Mouse (Mus musculus) liver, adult (tissue): ENCODE measurements around the gene Zfp362.

Experiments used
- GATA4 ChIP-seq: IDR thresholded peaks from 2 replicates; pipeline ENCODE4 v1.6.1; 2014; ENCODE audit warnings: mild to moderate bottlenecking, low read length; ENCODE audit not compliant: insufficient replicate concordance

The Zfp362 gene

DNA sequence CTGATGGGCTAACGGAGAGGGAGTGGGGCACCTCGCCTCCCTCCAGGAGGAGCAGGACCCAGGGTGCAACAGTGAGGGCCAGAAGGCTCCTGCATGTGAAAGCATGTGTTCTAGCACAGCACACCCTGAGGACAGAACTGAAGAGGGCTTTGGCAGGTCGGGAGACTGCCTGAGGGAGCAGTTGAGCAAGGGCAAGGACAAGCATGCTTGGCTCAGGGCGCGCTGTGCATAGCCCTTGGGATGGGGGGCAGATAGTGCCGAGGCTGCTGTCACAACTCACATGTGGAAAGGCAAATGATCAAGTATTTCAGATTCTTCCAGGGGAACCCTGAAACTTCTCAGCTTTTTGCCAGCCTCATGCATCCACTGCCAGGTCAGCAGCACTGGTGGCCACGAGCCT, 57.5 kb downstream of the Zfp362 start:
- no peak for TF ChIP-seq GATA4

DNA sequence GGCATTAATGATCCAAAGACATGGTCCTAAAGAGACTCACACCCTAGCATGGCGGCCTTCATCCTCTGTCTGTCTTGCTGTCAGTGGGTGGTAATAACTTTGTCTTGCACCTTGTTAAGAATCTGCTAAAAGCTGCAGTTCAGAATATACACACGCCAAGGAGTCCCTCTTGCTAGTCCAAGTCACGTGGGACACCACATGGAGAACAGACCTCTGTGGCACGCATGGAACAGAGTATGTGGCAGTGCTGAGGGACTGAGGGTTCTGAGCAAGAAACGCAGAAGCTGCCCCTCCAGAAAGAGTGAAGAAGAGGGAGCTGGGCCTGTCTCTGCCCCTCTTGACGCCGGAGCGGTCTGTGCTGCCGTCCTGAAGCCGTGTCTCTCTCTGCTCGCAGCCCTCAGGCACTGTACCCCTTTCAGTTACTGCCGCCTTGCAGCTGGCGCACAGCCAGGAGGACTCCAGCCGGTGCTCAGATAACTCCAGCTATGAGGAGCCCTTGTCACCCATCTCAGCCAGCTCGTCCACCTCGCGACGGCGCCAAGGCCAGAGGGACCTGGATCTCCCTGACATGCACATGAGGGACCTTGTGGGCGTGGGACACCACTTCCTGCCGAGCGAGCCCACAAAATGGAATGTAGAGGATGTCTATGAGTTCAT, 58.1 kb downstream of the Zfp362 start:
- TF ChIP-seq GATA4 = no peak

DNA sequence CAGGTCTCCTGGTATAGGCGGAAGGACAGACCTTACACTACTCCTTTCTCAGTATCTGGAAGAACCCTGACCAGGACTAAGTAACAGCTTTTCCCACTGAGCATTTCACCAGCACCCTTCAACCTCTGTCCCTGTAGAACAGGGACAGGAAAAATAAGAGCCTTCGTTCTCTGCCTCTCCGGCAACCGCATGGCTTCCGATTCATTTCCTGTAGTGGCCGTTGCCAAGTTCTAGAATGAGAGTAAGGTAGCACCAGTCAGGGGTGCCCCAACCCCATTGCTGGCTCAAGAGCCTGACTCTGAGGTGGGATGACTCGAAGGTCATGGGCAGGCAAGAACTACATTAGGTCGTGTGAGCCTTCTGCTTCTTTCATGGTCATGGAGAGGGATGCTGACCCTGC, 60.7 kb downstream of the Zfp362 start:
- no peak for TF ChIP-seq GATA4

DNA sequence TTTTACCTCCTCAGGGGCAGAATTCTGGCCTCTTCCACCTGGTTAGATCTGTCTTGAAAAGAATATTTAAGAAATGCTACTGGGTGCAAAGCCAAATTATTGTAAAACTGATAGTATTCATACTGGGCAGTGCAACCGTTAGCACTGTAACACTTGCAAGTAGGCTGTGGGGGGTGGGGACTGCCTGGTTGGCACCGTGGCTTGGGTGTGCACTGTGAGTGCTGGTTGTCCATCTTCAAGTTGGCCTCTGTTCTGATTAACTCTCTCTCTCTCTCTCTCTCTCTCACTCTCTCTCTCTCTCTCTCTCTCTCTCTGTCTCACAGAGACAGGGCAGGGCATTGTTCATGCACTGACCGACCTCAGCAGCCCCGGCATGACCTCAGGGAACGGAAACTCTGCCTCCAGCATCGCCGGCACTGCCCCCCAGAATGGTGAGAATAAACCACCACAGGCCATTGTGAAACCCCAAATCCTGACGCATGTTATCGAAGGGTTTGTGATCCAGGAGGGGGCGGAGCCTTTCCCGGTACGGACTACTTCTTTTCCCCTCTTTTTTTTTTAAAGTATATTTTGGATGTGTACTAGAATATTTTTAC, 62.7 kb downstream of the Zfp362 start:
- no peak for TF ChIP-seq GATA4

DNA sequence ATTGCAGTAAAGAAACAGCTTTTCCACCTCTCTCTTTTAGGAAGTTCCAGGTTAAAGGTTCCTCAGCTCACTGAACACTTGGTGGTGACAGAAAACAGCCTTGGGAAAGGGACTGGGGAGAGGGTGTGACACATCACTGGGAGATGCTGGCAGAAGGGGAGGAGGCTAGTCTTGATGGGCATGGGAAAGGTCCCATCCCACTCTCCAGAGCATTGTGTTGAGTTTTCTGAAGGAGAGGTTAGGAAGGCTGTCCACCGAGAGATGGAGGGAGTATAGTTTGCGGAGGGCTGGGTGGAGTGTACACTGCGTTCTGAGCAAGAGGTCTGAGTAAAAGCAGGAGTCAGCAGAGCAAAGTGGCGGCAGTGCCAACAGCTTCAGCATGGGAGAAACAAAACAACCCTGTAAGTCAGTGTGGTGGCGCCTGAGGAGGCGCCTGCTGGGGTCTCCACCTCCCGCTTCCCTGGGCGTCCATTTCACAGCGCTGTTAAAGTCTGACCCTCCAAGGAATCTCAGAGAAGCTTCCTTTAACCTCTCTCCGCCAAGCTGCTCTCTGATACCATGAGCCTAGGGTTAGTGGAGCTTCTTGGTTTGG, 63.4 kb downstream of the Zfp362 start:
- TF ChIP-seq GATA4 = no peak

DNA sequence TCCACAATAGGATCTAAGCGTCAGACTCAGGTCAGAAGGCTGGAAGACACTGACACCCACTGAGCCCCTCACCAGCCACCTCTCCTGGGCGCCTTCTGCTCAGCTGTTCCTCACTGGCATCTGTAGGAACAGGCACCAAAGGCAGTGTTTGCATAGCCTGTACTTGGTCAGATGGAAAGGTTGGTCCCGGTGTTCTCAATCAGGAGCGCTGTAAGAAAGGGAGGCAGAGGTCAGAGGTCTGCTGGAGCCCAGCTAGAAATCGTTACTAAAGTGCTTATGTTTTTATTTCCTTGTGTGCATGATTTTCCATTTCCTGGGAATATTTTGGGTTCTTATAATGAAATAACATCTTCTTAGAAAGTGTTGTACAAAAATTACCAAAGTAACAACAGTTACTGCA, 63.9 kb downstream of the Zfp362 start:
- TF ChIP-seq GATA4 = no peak

DNA sequence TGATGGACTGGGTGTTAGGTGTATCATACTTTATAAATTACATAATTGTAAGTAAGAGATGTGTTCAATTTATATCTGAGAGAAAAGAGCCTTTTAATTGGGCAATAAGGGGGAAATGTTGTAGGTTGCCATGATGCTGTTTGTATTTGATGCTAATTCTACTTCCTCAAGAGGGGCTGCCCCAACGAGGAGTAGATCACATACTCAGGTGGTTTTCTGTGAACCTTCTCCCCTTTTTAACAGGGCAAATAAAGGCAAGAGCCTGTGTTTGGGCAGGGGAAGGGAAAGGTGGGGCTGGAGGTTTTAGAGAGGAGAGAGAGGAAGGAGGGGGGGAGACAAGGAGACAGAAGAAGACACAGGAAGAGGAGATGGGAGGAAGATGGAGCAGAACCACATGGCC, 65.0 kb downstream of the Zfp362 start:
- TF ChIP-seq GATA4 = no peak

DNA sequence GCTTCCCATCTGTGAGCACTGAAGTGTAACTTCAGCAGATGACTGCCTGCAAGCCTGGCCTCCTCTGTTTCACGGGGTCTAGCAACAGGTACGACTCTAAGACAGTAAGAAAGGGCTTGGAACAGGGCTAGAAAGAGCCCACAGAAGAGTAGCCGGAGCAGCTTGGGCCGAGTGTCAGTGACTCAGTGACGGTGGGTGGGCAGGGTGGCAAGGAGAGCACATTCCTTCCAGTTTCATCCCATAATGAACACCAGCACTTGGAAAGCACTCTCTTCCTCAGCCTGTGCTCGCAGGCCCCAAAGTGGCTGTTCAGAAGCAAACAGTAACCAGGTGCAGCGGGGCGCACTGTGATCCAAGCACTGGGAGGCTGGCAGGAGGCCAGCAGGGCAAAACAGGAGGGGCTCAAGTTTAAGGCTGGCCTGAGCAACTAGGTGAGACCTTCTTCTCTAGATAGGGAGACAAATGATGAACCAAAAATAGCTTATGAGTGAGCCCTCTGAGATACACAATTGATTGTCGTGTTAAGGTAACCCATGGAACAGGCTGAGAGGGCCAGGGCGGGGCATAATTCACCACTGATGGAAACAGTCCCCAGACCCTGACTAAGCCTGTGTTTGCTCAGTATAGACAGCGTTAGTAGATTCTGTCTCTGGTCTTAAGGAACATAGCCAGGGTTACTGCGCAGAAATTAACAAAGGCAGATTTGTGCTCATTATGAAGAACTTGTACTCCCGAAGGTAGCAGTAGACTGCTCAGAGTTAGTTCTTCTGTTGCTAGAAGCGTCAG, 67.8 kb downstream of the Zfp362 start:
- TF ChIP-seq GATA4 = no peak

DNA sequence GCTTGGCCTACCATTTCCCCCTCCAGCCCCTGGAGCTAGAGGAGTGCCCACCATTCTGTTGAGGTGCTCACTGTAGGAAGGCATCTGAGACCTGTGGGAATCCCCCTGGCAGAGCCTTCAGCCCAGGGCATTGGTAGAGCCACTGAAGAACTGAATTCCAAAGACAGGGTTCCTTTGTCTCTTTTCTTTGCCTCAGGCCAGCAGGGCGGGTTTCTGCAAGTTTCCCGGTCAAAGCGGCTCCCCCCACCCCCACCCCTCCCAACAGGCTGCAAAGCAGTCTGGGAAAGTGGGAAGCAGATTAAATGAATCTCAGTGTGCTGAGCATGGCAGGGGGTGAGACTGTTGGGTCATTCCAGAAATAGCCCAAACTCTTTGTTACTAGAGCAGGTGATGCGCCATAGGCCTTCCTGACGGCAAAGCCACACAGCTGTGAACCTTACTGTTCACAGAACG, 68.7 kb downstream of the Zfp362 start:
- no peak for TF ChIP-seq GATA4

DNA sequence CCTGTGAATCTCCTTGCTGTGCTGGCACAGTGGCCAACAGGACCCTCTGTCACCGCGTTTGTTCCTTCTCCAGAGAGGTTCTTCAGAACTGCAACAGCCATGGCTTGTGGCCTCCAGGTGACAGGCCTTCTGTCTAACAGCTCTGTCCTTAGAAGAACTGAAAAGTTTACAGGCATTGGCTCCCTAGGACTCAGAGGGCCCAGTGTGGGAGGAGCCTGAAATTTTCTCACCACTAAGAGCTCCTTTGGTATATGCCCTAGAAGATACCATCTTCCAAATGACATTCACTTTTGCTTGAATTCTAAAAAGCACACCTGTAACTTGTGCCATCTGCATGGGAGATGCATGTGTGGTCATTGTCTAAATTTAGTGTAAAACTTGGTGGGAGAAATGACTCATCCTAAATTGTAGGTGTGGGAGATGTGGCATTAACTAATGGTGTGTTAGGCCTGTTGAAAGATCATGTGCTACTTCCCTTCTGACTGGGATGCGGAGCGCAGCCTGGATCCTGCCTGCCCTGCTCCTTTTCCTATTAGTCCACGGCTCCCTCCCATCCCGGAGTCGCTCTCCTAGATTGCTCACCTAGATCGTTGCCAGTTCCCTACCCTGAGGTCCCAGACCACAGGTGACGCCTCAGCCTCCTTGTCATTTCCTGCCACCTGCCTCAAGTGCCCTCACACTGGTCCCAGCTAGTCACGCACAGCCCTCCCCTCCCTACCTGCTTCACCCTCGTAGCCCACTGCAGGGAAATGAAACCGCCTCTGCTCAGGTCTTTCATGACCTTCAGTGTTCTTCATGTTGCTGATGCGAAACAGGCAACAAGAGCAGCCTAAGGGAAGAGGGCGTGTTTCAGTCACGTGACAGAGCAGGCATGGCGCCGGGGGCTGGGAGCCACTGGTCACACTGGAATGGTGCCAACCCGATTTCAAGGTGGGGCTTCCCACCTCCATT, 70.8 kb downstream of the Zfp362 start:
- no peak for TF ChIP-seq GATA4

DNA sequence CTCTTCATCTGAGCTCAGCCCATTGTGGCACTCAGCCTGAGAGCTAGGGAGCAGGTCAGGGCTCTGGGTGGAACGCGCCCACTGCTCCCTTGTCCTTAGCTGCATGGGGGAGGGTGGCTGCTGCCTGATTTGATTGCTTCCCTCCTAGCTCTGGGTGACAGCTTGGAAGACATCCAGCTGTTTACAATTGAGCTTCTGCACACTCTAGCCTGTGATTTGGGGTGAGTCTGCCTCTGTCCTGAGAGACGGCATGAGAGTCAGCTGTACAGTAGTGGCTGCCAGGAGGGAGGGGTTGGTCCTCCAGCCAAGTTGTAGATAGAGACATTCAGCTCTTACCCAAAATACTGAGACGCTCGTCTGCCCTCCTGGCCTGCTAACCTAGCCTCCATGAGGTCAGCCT, 71.6 kb downstream of the Zfp362 start:
- TF ChIP-seq GATA4 = peak; percentile 51; the same call in 1 of the 2 replicates

DNA sequence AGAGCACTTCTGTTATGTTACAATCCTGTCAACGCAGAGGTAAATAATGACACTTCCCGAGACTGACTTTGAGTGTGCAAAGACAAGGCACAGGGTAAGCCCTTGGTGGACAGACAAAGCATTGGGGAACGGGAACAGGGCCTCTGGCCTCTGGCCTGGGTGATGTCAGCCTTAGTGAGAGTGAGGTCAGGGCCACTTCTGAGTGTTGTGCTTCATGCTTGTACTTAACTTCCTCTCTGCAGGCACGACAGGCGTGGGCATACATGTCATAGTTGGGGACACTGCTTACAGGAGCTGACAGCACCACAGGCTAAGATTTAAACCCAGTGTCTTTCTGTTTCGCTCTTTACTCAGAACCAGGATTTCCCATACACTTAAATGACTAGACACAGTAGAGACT, 72.3 kb downstream of the Zfp362 start:
- TF ChIP-seq GATA4 = no peak

DNA sequence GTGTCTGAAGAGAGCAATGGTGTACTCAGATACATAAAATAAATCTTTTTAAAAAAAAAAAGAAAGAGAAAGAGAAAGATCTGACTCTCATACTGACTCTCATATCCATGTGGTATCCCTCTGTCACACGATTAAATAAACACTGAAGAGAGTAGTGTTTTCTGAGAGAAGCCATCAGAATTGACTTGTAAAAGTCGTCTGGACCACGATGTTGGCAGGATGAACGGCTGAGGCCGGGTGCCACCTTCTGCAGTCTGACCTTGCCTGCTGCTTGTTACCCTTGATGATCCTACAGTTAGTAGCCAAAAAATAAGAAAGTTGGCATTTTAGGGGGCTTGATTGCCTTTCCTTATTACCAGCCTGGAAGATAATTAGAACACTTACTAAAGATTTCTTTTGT, 73.1 kb downstream of the Zfp362 start:
- TF ChIP-seq GATA4 = no peak

DNA sequence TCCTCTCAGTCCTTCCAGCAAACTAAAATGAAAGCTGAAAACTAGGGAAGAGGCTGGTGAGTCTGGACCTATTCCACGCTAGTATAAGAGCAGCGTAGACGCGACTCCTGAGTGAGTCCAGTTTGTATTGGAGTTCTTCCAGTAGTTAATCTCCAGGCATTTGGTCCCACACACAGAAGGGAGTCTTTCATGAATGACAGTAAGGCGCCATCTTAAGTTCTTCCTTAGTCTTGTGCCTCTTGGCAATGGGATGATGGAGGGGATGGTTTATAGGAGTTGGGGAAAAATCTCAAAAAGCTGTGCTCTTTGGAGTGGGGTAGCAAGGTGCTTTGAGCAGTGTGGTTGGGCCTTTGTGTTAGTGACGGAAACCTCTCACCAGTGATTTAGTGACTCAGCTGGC, 75.6 kb downstream of the Zfp362 start:
- TF ChIP-seq GATA4 = no peak

DNA sequence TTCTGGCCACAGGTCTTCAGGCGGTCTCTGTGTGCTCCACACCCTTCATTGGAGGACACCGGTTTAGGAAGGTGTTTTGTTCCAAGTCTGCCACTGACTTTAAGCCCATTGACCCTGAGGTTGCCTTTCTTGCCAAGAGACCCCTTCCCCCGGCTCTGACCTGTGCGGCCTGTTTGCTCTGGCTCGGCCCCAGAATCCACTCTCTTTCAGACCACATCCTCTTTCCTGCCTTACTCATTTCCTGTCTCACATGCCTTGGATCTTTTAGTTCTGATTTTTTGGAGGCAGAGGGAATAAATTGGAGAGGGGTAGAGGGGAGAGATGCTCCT, 76.2 kb downstream of the Zfp362 start:
- no peak for TF ChIP-seq GATA4

DNA sequence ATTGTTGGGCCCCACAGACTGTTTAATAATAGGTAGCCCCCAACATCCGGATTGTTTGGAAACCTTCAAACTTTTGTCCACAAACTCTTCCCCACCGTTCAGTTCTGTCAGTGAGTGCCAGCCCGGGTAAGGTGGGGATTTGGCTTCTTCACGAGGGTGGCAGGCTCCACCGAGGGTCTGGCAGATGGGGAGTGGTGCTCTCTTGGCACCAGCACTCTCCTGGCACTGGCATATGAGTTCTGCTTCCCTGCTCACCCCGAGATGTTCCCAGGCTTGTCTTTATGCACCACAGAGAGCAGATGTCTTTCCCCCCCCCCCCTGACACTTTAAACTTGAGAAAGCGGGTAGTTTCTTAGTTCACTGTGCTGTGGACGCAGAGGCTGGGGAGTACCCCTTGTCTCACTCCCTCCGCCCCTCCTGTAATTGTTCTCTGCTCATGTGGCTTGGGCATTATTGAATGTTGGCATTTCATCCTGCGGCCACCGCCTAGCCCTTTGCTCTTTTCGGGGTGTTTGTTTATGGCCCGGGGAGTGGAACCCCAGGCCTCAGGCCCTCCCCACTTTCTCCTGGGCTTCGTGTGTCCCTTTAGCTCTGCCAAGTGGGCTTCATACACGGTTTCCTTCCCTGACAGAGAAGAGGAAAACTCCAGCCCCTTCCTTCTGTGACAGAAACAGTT, 76.7 kb downstream of the Zfp362 start:
- TF ChIP-seq GATA4 = no peak
